Mouse (Mus musculus) G1E (cell line): ENCODE measurements around the gene Acsl1.

Experiments
- CTCF ChIP-seq: IDR thresholded peaks from 2 replicates; pipeline ENCODE4 v1.5.1; 2012; ENCODE audit warnings: low read depth, low read length, inconsistent platforms, mixed read lengths
- GATA1 ChIP-seq: IDR thresholded peaks from 2 replicates; pipeline ENCODE4 v1.6.1; 2012; ENCODE audit warnings: borderline replicate concordance, low read length, inconsistent platforms, mixed read lengths
- TAL1 ChIP-seq: conservative IDR thresholded peaks from 2 replicates; pipeline ENCODE4 v1.6.1; 2012; ENCODE audit warnings: low read depth, low read length, inconsistent platforms, mixed read lengths

- no peak for TF ChIP-seq CTCF
- no peak for TF ChIP-seq GATA1
- TF ChIP-seq TAL1, result no peak
Observed at GRCm38 (mm10) chr8:46471926-46472485, 1.2 kb downstream of the Acsl1 start.
